Mouse (Mus musculus) liver, adult (tissue): Measurements from ENCODE around the gene Ppm1l.

Experiments used
- GATA4 ChIP-seq: IDR thresholded peaks from 2 replicates; pipeline ENCODE4 v1.6.1; 2014; ENCODE audit warnings: mild to moderate bottlenecking, low read length; ENCODE audit not compliant: insufficient replicate concordance

The Ppm1l gene

DNA sequence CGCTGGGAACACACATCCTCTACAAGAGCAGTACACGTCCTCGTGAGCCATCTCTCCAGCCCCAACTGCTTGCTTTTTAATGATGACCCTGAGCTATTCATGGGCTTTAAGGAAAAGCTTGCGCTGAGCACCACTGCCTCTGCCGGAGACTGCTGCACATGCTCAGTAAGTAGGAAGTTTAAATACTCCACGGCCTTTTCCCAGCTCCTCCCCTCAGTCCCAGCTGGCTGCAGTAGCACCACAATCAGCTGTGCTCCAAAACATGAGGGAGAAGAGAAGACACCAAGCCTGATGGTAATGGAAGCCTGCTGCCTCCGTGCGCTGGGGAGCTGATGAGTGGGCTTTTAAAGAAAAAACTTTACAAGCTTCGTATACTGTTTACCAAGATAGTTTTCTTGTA, 277.4 kb downstream of the Ppm1l start:
- no peak for TF ChIP-seq GATA4

- no peak for TF ChIP-seq GATA4
These were observed 279.5 kb downstream of the Ppm1l start for GRCm38 (mm10) chr3:69596116-69596515.

GRCm38 (mm10) chr3:69597211-69597610, 280.6 kb downstream of the Ppm1l start:
- no peak for TF ChIP-seq GATA4

GRCm38 (mm10) chr3:69597816-69598215, 281.2 kb downstream of the Ppm1l start:
- no peak for TF ChIP-seq GATA4

DNA sequence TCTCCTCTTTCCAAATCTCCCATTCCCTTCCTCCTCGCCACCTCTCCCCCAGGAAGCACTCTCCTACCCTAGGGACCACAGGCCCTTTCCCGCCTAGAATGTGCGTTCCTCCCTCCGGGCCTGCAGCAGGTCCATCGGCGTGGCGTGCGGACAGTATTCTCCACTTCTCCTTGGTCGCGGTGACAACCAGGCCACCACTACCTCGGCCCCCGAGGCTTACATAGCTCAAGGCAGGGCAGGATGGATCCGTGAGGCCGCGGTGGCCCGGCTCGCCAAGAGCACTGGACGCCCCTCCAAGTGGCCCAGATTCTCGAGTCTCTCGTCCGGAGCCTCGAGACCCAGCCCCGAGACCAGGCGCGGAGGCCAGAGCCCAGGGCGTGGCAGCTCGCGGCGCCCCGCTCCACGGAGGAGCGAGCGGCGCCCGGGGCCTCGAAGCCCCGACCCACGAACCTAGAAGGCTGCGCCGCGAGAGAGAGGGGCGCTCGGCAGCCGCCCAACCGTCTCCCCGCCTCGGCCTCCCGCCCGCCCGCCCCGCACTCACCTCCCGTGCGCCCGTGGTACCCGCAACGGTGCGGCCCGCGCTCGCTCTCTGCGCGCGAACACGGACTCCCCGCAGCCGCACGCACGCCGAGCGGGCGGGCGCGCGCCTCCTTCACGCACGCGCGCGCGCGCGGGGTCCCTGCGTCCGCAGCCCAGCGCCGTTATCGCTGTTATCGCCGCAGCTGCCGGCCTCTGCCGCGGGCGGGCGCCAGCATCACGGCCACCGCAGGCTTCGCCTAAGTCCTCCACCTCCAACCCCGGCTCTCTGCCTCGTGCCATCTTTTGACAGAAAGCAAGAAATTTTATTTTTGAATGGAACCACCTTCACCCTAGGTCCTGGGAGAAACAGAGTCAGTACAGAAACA, 281.9 kb downstream of the Ppm1l start, which contains the start of gene B3galnt1:
TSS of gene B3galnt1 (minus strand) at position 700 of the 905 bp plus-strand sequence.
- TF ChIP-seq GATA4 = peak; percentile 58; the same call in 1 of the 2 replicates

DNA sequence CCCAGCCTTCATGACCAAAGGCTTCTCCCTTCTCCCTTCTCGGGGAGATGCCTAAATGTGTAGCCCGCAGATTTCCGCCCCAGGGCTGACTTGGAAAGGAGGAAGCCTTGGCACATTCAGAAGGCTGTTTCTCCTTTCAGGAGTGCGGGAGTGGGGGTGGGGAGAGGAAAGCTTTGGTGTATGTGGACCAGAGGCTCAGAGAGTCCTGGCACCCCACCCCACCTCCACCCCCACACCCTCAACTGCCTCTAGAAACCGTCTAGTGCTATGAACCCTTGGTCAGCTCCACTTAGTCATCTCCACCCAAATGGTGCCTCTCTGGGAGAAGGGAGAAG, 282.5 kb downstream of the Ppm1l start:
- TF ChIP-seq GATA4 = no peak

- no peak for TF ChIP-seq GATA4
These were observed 290.3 kb downstream of the Ppm1l start for GRCm38 (mm10) chr3:69606923-69607322.

GRCm38 (mm10) chr3:69607468-69607867, 290.8 kb downstream of the Ppm1l start:
- TF ChIP-seq GATA4 = no peak

DNA sequence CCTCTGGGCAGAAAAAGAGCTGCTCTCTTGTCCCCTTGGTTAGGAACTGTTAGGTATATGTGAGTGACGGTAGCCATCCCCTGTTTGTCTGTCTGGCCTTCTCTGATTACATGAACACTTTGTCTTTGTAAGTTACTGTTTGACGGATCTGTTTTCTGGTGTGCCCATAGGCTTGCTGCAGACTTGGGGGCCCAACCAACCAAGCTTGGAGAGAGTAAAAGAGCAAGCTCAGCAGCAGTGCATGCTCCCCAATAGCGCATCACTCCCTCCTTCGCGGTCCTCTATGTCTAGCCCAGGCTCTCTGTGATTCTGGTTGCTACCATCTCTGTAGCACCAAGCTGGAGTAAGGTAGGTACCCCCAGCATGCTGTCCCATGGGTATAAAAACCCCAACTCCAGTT, 291.2 kb downstream of the Ppm1l start:
- TF ChIP-seq GATA4 = no peak
